ENCODE assay signal across 17 mouse cellular contexts in the genomic region with DNA sequence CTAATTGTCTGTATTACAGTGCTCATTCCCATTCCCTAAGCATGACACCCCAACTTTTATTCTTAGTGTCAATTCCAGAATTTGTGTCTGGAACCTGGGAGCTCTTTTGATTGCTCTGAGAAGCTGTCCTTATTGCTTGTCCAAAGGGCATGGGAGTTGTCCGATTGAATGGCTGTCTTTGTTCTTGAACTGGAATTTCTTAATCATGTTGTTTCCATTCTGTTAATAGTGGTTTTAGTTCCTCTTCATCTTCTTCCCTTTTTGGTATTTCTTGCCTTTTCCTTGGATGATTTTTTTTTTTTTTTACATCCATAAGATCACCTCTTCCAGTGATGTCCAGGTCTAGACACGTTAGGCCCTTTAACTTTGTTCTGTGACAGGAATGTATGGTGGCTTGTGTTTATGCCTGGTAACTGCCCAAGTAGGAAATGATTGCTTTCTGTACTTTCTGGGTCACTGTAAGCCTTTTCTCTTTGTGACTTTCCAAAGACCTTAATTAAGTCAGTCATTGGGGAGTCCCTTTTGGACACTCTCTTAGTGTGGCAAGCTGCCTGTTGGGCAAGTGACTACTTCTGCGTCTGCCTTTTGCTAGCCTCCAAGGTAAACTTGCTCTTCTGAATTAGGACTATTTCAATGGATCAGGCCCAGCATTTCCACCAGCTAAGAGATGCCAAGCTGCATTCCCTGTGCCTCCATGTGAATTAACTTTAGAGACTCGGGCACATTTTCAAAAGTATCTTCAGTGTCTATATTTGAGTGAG.
"Had no signal": no experiment of that assay in that cellular context is flagged by ENCODE, and none has a peak within 500 bp of the region (broad histone marks: within the 10 kb centered on the region; RNA-seq: fewer than 3 reads in every experiment).

No protein-coding gene starts in this region.

- H3K4me1 ChIP-seq: limb, embryonic 13.5 days; liver, embryonic 12.5 days; midbrain, embryonic 12.5 days; neural tube, embryonic 13.5 days had no signal

- H3K36me3 ChIP-seq: limb, embryonic 13.5 days; liver, embryonic 12.5 days; midbrain, embryonic 12.5 days; neural tube, embryonic 13.5 days had no signal

- H3K4me3 ChIP-seq: layer of hippocampus, adult 2 months; limb, embryonic 13.5 days; liver, embryonic 12.5 days; midbrain, embryonic 12.5 days; neural tube, embryonic 13.5 days had no signal

- H3K27ac ChIP-seq: kidney, postnatal 0 days; layer of hippocampus, adult 2 months; limb, embryonic 13.5 days; liver, embryonic 12.5 days; midbrain, embryonic 12.5 days; neural tube, embryonic 13.5 days; stomach, postnatal 0 days had no signal

- DNase-seq: kidney, adult 8-10 months; kidney, postnatal 4 days; left cerebral cortex, postnatal 4 days; lung, embryonic 14.5 days; lung, postnatal 10 days; lung, postnatal 4 days; right cerebral cortex, postnatal 14 days; thymus, adult 18-20 months; thymus, postnatal 14 days had no signal

- H3K4me2 ChIP-seq: limb, embryonic 13.5 days; liver, embryonic 12.5 days; lung, embryonic 14.5 days; midbrain, embryonic 12.5 days; neural tube, embryonic 13.5 days had no signal

- H3K9ac ChIP-seq: limb, embryonic 13.5 days; liver, embryonic 12.5 days; lung, embryonic 14.5 days; midbrain, embryonic 12.5 days; neural tube, embryonic 13.5 days had no signal

- H3K27me3 ChIP-seq: limb, embryonic 13.5 days; liver, embryonic 12.5 days; midbrain, embryonic 12.5 days; neural tube, embryonic 13.5 days had no signal

- H3K9me3 ChIP-seq: limb, embryonic 13.5 days; liver, embryonic 12.5 days; midbrain, embryonic 12.5 days; neural tube, embryonic 13.5 days had no signal

- ATAC-seq: liver, embryonic 12.5 days; midbrain, embryonic 16.5 days had no signal
